Mouse (Mus musculus) intestine, embryonic 16.5 days (tissue): ENCODE measurements around the gene Gm11237. TPM values are rescaled to one million over a fixed set of nuclear protein-coding genes. Genes with fewer than 3 reads are reported as not detected.
"Not testable (repeated sequence)": the region's sequence is repeated elsewhere in the genome, so short reads cannot be mapped to it uniquely, and the experiment has no call there.

Source experiments
- ATAC-seq: fragments of 200-750 bp; cut with Nextera tagmentation; 2 replicates; pipeline ENCODE4 v1.8.0; 2017; ENCODE audit warnings: moderate TSS enrichment, moderate library complexity
- H3K27ac ChIP-seq: fragments of 300-500 bp; sonication (generic); 2 replicates; pipeline ENCODE4 v1.5.1; 2014; ENCODE audit warnings: mild to moderate bottlenecking, low read length
- H3K27me3 ChIP-seq: fragments of 300-500 bp; sonication (generic); replicated peaks from 2 replicates; pipeline ENCODE4 v1.6.1; 2014; ENCODE audit warnings: low read length, control low read depth, mixed read lengths; ENCODE audit not compliant: control insufficient read depth, insufficient read depth
- H3K36me3 ChIP-seq: fragments of 300-500 bp; sonication (generic); 2 replicates; pipeline ENCODE4 v1.6.1; 2014; ENCODE audit warnings: low read length, control low read depth; ENCODE audit not compliant: control insufficient read depth, insufficient read depth
- H3K4me1 ChIP-seq: fragments of 300-500 bp; sonication (generic); 2 replicates; pipeline ENCODE4 v1.6.1; 2014; ENCODE audit warnings: low read length, control low read depth, mixed read lengths; ENCODE audit not compliant: control insufficient read depth, insufficient read depth
- H3K4me2 ChIP-seq: fragments of 300-500 bp; sonication (generic); 2 replicates; pipeline ENCODE4 v1.6.1; 2014; ENCODE audit warnings: low read depth, low read length, control low read depth
- H3K4me3 ChIP-seq: fragments of 300-500 bp; sonication (generic); 2 replicates; pipeline ENCODE4 v1.5.1; 2014; ENCODE audit warnings: mild to moderate bottlenecking, low read length
- H3K9ac ChIP-seq: fragments of 300-500 bp; sonication (generic); 2 replicates; pipeline ENCODE4 v1.6.1; 2014; ENCODE audit warnings: low read depth, low read length
- H3K9me3 ChIP-seq: fragments of 300-500 bp; sonication (generic); 2 replicates; pipeline ENCODE4 v1.6.1; 2016; ENCODE audit warnings: low read length, control low read depth; ENCODE audit not compliant: control insufficient read depth
- WGBS: fragments of 180-500 bp; shearing (Covaris S2); extraction: QIAGEN DNeasy Blood & Tissue Kit; methylation state at CpG from one replicate; pipeline ENCODE4 v1.1.7; 2014; 5-methylcytosine and 5-hydroxymethylcytosine counted together
- polyA plus RNA-seq: library from polyadenylated mRNA; unstranded; fragments of >200 nt; fragmentation: Nextera tagmentation; extraction: Ambion mirVana; gene quantifications from 2 replicates; pipeline ENCODE4 v1.2.1, GENCODE M21; 2015

Gene Gm11237
- polyA plus RNA-seq = not detected in 2 replicates

- not testable (repeated sequence) for H3K4me1 ChIP-seq, H3K9me3 ChIP-seq, H3K27ac ChIP-seq, H3K27me3 ChIP-seq, ATAC-seq, H3K9ac ChIP-seq, H3K4me2 ChIP-seq, H3K4me3 ChIP-seq, H3K36me3 ChIP-seq
- WGBS = no CpG with 5 or more reads among the region's 3 CpGs
Measured at GRCm38 (mm10) chr4:73622684-73623083, at the start of gene Gm11237. Gm11237 (plus strand) TSS chr4:73622984.

- no peak for ATAC-seq
- Histone ChIP-seq H3K4me3 (no peak overlapping the region), H3K9ac (no peak overlapping the region), H3K27ac (no peak overlapping the region), H3K9me3 (no peaks in the 10 kb centered on the region), H3K36me3 (no peaks in the 10 kb centered on the region), H3K4me1 (no peaks in the 10 kb centered on the region), H3K27me3 (no peaks in the 10 kb centered on the region), H3K4me2 (no peak overlapping the region)
- 8% methylated on average over 3 of the region's 3 CpGs for WGBS
Measured at GRCm38 (mm10) chr4:73599248-73599647, 23.5 kb upstream of the Gm11237 start.

- H3K9ac ChIP-seq, H3K27me3 ChIP-seq, H3K4me2 ChIP-seq, H3K27ac ChIP-seq, ATAC-seq, H3K4me1 ChIP-seq, H3K9me3 ChIP-seq, H3K36me3 ChIP-seq, H3K4me3 ChIP-seq: not testable (repeated sequence)
- WGBS = no CpG with 5 or more reads among the region's 3 CpGs
Measured at GRCm38 (mm10) chr4:73607581-73607980, 15.2 kb upstream of the Gm11237 start, which contains the start of gene Gm11238. Gm11238 (plus strand) TSS chr4:73607881.

GRCm38 (mm10) chr4:73637821-73638220, 15.0 kb downstream of the Gm11237 start, which contains the start of gene Gm11236:
Gm11236 (plus strand) TSS chr4:73638121.
- H3K9ac ChIP-seq, H3K4me1 ChIP-seq, H3K27me3 ChIP-seq, H3K9me3 ChIP-seq, H3K36me3 ChIP-seq, H3K4me2 ChIP-seq, H3K4me3 ChIP-seq, ATAC-seq, H3K27ac ChIP-seq: not testable (repeated sequence)
- WGBS = no CpG with 5 or more reads among the region's 4 CpGs

GRCm38 (mm10) chr4:73661864-73662263, 39.1 kb downstream of the Gm11237 start:
- H3K27me3 ChIP-seq, H3K4me1 ChIP-seq, H3K9me3 ChIP-seq, H3K4me3 ChIP-seq, H3K27ac ChIP-seq, H3K4me2 ChIP-seq, H3K9ac ChIP-seq, ATAC-seq, H3K36me3 ChIP-seq: not testable (repeated sequence)
- 89% methylated on average over 4 of the region's 4 CpGs for WGBS

GRCm38 (mm10) chr4:73668054-73668453, 45.3 kb downstream of the Gm11237 start, which contains the start of gene Gm11239:
Gm11239 (plus strand) TSS chr4:73668354.
- not testable (repeated sequence) for H3K27me3 ChIP-seq, ATAC-seq, H3K9ac ChIP-seq, H3K9me3 ChIP-seq, H3K4me1 ChIP-seq, H3K27ac ChIP-seq, H3K4me2 ChIP-seq, H3K36me3 ChIP-seq, H3K4me3 ChIP-seq
- WGBS = no CpG with 5 or more reads among the region's 4 CpGs

Other genes starting within 250 kb of the Gm11237 start
- not detected in 2 replicates for gene Gm11487, start 217.9 kb upstream of the Gm11237 start, polyA plus RNA-seq
- gene Gm11238, start 15.1 kb upstream of the Gm11237 start, polyA plus RNA-seq = not detected in 2 replicates
- gene Gm11236, start 15.1 kb downstream of the Gm11237 start, polyA plus RNA-seq = not detected in 2 replicates
- not detected in 2 replicates for gene Gm11239, start 45.4 kb downstream of the Gm11237 start, polyA plus RNA-seq
- not detected in 2 replicates for gene Gm428, start 60.5 kb downstream of the Gm11237 start, polyA plus RNA-seq
- 4.1 and 4.5 TPM in 2 replicates for gene Rasef, start 168.0 kb downstream of the Gm11237 start, polyA plus RNA-seq